Mouse (Mus musculus) heart, postnatal 36 days (tissue): ENCODE measurements at regions not wholly inside any gene's neighbourhood (a gene's known extent, or its start where the extent isn't known, plus 50 kb on each side); places are given as distances from the start of the nearest gene placed in this dataset.

Experiments used
- DNase-seq, 2 experiments: peaks; one replicate each; pipeline ENCODE4 v3.0.0; 2021 to 2022
- intact Hi-C: fragments of 180-260 bp; cut with DNase I; formaldehyde crosslinking; loops from one replicate; pipeline ENCODE4 v1.15.1; 2025

DNA sequence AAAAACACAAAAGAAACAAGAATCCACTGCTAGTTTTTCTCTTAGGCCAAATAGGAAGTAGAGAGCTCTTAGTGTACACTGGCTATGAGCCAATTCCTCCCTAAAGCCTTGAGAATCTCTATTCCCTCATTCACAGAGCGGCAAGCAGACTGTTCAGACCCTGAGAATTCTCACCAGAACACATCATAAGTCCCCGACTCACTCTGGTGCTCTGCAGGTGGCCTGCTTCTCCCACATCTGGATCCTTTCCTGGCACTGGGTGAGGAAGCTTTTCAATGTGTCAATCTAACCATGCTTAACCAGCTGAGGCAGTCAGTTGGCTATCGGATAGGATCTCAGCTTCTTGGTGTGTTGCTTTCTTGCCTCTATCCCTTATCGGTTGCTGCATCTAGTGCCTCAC, 289.4 kb upstream of the Fam92a start:
- no peak for DNase-seq
- intact Hi-C loops, result no loop called here

DNA sequence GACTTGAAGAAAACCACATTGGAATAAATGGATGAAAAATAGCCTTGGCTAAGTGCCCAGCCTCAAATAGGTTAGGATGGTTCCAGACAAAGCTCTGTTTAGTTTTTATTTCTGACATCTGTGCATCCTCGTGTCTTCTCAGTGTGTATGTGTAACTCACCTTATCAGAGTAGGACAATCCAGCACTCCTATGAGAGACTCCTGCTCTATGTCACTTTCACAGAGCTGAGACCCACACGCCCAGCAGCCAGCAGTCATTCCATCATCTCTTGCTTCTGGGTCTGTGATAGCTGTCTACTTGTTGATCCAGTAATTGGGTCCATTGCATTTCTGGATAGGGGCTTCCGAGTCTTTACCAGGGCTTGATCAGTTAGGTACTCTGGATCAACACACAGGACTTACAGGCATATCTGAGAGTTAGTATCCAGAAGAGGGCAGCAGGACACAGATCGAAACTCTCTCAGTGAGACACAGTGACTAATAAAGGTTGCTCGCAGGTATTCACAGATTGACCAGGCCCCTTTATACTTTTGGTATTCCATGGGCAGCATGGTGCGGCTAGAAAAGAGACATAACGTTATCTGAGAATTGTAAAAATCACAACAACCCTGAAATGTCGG, 286.3 kb upstream of the Fam92a start:
- intact Hi-C loops, result no loop called here
- no peak for DNase-seq

DNA sequence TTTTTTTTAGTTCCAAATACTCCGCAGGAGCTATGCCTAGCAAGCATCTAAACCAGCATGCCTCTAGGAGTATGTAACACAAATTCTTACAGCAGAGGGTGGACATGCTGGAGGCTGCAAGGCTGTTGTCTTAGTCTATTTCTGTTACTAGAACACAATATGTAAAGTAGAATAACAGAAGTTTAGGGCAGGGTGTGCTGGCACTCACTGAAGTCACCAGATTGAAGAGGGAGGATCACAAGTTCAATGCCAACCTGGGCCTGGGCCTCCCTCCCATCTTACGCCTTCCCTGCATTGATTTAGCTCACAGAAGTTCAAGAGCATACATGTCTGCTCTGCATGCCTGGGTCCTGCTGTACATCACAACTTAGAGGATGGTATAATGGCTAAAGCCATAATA, 280.3 kb upstream of the Fam92a start:
- no peak for DNase-seq
- intact Hi-C loops, result no loop called here

- no peak for DNase-seq
- intact Hi-C loops, result no loop called here
Measured at GRCm38 (mm10) chr4:12425507-12425906, 253.7 kb upstream of the Fam92a start.

GRCm38 (mm10) chr4:12421628-12422319, 250.0 kb upstream of the Fam92a start:
- DNase-seq, result no peak
- intact Hi-C loops, result no loop called here

DNA sequence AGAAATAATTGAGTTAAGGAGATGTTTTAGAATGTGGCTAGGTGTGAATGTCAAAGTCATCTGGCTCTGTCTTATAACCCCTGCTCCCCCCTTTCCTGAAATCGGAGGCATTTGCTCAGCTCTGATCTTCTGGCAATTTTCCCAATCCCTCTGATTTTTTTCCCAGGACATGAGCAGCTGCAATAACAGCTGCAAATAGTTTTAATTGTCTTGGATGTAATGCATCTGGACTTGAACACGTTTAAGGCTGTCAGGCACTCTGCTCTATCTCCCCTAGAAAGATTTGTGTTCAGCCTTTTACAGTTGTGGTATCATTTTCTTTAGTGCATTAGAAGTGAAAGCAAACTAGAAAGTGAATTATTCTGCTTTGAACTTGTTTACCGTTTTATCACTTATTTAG, 246.3 kb upstream of the Fam92a start:
- intact Hi-C loops, result no loop called here
- DNase-seq, result no peak

DNA sequence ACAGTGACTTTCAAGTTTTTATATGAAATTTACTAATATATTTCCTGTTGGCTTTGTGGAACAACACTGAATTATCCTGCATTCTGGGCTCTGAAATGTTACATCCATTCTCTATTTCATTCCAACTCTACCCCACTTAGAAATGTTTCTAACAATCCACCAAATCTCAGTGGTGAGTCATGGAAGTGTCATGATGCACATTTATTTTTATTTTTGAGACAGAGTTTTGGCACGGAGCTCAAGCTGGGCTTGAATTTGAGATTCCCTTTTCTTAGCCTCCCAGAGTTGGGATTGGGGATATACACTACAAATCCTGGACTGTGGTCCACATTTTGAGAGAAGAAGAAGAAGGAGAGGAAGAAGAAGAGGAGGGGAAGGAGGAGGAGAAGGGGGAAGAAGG, 223.5 kb upstream of the Fam92a start:
- no peak for DNase-seq
- intact Hi-C loops, result no loop called here

- DNase-seq, result no peak
- intact Hi-C loops, result no loop called here
Measured at GRCm38 (mm10) chr4:12376797-12377570, 205.2 kb upstream of the Fam92a start.

DNA sequence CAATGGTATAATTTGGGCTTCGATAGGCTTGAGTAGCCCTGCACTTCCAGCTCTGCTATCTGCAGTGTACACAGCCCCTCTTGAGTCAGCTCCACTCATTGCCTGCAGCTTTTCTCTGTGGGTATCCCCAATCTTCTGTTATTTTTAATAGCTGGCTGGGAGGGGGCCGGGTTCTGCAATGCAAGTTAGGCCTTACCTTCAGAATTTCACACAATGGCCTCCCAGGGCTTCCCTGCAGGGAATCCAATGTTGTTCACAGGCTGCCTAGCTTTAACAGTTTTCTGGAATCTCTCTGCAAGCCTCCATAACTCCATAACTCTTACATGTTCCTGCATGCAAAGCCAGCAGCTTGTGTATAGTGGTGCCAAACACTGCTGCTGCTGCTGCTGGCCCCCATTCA, 197.7 kb upstream of the Fam92a start:
- no peak for DNase-seq
- intact Hi-C loops, result no loop called here

GRCm38 (mm10) chr4:12356992-12357634, 185.3 kb upstream of the Fam92a start:
- no peak for DNase-seq
- intact Hi-C loops, result no loop called here

DNA sequence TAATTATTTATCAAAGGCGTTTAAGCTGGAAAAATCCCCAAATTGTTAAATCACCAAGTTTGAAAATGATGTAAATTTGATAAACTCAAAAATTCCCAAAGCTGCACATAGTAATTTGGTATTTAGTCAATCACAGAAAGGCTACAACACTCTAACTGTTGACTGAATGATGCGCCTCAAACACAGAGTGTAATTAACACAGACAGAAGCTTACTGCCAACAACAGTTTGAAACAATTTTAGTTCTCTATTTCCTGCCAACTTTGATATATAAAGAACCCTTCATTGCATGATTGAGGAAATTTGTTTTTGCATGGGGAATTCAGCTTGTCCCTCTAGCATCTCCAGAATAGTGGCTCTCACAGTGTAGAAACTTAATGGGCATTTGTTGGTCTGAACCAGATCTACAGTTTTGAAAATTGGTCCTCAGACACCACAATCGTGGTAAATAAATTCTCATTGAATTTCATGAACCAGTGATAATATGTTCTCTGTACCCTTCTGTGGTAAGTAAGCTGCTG, 181.6 kb upstream of the Fam92a start:
- DNase-seq, result no peak
- intact Hi-C loops, result no loop called here

DNA sequence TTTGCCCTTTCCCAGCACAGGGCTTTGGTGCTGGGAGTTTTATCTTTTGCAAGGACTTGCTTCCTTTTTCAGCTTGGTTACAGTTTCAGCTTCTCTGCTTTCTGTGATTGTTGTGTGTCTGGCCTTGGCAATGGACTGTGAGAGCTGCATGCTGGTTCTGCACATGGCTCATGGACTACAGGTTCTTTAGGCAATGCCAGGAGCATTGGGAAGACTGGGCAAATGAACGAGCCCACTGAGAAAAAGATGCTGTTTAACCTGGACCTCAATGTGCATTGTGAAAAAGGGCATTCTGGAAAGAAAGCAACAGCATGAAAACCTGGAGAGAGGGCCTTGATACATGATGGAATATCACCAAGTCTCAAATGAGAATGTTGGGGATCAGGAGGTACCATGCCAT, 167.4 kb upstream of the Fam92a start:
- DNase-seq, result no peak
- intact Hi-C loops, result no loop called here

DNA sequence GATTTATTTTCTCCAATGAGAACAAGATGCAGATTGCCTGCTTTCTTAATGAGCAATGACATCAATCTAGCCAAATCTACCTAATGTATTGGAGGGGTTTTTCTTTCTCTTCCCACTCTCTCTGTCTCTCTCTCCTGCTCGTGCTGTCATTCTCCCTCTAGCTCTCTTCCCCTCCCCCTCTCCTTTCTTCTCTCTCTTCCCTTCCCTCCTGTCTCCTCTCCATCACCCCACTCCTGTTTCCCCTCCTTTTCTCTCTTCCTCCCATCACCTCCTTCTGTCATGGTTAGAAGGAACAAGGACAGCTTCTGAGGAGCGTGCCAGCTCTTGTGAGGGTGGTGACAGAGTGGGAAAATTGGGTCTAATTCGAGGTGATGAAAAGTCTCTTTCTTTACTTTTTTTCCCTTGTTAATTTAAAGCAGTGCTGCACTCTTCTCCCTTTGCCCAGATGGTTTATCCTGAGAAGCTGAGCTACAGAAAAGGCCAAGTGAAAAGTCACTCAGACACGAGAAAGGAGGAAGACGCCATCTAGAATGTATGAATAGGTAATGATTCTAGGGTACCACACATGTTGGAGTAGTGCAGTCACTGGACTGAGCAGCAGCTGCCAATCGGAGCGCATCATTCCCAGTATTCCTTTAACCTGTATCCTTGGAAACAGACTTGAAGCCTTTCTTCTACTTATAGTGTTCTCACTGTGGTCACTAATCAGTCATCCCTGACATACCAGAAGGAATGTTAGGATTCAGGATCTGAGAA, 163.2 kb upstream of the Fam92a start:
- intact Hi-C loops, result no loop called here
- no peak for DNase-seq

- no peak for DNase-seq
- intact Hi-C loops, result no loop called here
Measured at GRCm38 (mm10) chr4:12334429-12334828, 162.6 kb upstream of the Fam92a start.

DNA sequence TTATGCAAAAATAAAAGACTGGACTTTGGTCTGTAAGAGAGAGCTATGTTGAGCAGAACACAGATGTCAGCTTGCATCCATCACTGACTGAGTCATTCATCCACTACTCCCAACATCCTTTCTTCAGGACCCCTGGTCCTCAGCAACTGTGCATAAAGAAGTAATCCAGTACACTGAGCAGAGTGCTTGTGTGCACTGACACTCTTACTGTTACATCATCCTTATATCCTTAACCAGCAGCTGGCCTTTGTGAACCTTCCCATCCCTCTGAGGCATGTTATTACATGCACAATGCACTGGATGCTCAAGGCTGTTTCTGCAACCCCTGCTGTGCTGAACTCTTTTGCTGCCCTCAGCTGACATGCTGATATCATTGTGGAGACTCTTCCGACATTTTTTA, 144.2 kb upstream of the Fam92a start:
- DNase-seq, result no peak
- intact Hi-C loops, result no loop called here

DNA sequence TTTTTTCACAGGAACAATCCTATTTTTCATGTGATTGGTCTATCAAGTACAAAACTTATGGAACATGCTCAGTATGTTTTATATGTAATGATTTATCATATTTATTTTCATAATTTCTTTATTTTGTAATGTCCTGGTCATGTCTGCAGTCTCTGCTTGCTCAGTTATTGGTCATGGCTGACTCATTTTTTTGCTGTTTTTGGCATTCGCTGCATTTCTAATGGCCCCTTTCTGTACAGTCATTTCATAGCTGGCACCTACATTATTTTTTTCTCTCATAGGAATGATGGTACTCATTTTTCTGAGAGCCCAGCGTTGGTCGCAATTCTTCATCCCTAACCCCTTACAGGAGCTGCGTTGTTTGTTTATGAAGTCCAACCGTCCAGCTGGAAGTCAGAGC, 136.5 kb upstream of the Fam92a start:
- DNase-seq, result no peak
- intact Hi-C loops, result no loop called here

DNA sequence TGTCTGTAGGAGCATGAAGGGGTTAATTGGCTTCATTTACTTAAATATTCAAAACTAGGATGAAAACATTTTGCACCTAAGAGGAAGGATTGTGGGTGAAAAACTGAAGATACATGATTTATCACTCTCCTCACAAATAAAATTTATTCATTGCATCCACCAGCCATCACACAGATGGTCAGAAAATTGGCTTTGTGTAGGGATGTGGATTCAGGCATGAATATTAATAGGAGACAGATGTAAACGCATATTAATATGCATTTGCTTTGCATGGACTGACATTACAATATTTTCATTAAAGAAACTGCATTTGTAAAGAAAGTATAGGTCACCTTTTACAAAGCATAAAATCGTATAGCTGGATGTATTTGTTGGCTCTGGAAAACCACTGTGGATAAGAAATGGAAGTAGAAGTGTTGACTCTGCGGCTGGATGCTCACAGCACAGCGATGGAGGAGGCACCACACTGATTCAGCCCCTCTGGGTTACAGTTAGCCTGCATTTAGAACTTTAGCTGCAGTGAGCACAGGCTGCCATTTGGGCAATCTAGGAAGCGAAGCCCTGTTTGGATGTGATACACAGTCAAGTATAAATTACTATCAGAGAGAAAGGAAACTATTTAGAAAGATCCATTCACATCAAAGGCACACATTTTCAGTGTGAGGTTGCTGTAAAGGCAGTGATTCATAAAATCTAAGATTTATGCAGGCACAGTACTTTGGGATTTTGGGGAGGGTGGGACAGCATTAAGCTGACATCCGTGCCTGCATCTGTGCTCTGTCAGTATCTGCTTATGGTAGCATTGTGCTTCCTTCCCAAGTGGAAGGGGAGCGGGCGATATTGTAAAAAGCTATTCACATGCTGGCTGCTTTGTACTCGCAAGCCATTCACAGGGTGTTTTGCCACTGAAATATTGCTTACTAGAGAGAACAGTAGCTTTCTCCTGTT, 135.1 kb upstream of the Fam92a start:
- intact Hi-C loops, result no loop called here
- no peak for DNase-seq

GRCm38 (mm10) chr4:12287079-12287686, 115.4 kb upstream of the Fam92a start:
- intact Hi-C loops, result no loop called here
- no peak for DNase-seq

- intact Hi-C loops, result no loop called here
- DNase-seq, result no peak
Measured at GRCm38 (mm10) chr4:12286391-12286790, 114.6 kb upstream of the Fam92a start.
